Mouse (Mus musculus) spleen, adult 2 months (tissue): Measurements from ENCODE around the gene Arnt2.

Source experiments
- CTCF ChIP-seq: fragments of 200-500 bp; IDR thresholded peaks from 2 replicates; pipeline ENCODE4 v1.5.1; 2011; ENCODE audit warnings: mild to moderate bottlenecking, inconsistent platforms; ENCODE audit not compliant: insufficient read depth, insufficient read length, insufficient replicate concordance; ENCODE audit errors: extremely low read depth
- POLR2A ChIP-seq: fragments of 200-500 bp; IDR thresholded peaks from 2 replicates; pipeline ENCODE4 v1.6.1; 2011; ENCODE audit warnings: low read depth, low read length, inconsistent platforms

DNA sequence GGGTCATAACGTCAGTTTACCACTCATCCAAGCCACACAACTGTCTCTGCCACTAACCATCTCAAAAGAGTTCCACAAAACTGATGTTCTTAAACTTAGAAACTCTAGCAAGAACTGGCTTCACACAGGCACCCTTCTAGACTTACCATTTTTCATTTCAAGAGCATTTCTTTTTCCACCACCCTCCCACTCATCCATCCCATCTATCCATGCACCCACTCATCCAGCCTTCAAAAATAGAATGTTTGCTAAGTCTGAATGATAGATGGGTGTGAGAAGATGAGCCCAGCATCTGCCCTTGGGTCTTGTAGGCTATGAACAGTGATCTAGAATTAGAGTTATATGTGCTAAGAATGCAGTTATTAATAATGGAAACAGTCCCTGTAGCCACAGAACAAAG, 109.7 kb downstream of the Arnt2 start:
- no peak for TF ChIP-seq CTCF
- no peak for TF ChIP-seq POLR2A
